8 mouse cellular contexts compared by ENCODE assay signal in the genomic region with DNA sequence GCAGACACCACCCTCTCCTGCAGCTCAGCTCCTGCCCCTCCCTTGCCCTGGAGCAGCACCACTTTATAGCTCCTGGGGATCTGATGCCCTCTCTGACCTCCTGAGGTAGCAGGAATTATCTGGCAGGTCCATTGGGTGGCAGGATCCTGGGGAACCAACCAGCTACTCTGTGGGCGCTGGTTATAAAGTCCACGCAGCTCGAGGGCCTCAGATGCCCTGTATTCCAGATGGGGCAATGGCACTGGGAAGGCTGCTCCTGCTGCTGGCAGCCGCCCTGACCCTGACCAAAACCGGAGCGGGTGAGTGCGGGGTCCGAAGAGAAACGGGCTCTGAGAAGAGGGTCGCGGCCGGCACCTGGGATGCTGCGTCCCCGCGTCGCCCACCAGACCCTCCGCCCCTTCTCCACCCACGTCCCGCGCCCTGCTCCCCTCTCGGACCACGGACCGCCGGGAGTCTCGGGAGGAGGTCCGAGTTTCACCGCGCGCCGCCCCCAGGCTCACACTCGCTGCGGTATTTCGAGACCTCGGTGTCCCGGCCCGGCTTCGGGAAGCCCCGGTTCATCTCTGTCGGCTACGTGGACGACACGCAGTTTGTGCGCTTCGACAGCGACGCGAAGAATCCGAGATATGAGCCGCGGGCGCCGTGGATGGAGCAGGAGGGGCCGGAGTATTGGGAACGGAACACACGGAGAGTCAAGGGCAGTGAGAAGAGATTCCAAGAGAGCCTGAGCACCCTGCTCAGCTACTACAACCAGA. TPM values are rescaled to one million over a fixed set of nuclear protein-coding genes. Genes with fewer than 3 reads are reported as not detected.
A peak's percentile ranks its signal among the peaks of the same experiment; 100 is the strongest.
DNase-seq lines count a peak whose midpoint lies in the region; ATAC-seq lines count a peak whose summit lies in the region.

Gene H2-Q1 (plus strand): TSS at position 79 of the 755 bp plus-strand sequence.

- H3K4me2 ChIP-seq in forebrain, embryonic 16.5 days (ENCODE audit: low read length) = peak within 1 kb of the TSS; percentile 52
- H3K4me2 ChIP-seq in liver, embryonic 16.5 days (ENCODE audit: low read depth, low read length) = peak within 1 kb of the TSS; percentile 48

- H3K27me3 ChIP-seq in heart, embryonic 10.5 days (ENCODE audit: insufficient read depth, poor library complexity, severe bottlenecking) = peaks cover 61% of the 10 kb centered on the region
- peaks cover 24% of the 10 kb centered on the region for H3K27me3 ChIP-seq in forebrain, embryonic 16.5 days (replicated peaks; ENCODE audit: control insufficient read depth, insufficient read depth, low read length)
- H3K27me3 ChIP-seq in liver, embryonic 16.5 days (ENCODE audit: control insufficient read depth, insufficient read depth, low read depth, low read length) = peaks cover 21% of the 10 kb centered on the region

- under 1% methylated on average over 55 of the region's 55 CpGs for WGBS in heart, embryonic 10.5 days
- under 1% methylated on average over 55 of the region's 55 CpGs for WGBS in forebrain, embryonic 16.5 days
- WGBS in liver, embryonic 16.5 days (ENCODE audit: insufficient replicate concordance) = 3% methylated on average over 51 of the region's 55 CpGs

- DNase-seq in heart, embryonic 10.5 days (ENCODE audit: low spot score) = no peak
- no peak for DNase-seq in heart, postnatal 10 days
- DNase-seq in ovary, adult 18-20 months (ENCODE audit: low spot score) = no peak
- DNase-seq in layer of hippocampus, postnatal 25 days (ENCODE audit: extremely low spot score in 1 of 2, low spot score in 1 of 2) = no peak

- no peaks in the 10 kb centered on the region for H3K9me3 ChIP-seq in heart, embryonic 10.5 days
- H3K9me3 ChIP-seq in forebrain, embryonic 16.5 days (ENCODE audit: control insufficient read depth, low read length) = no peaks in the 10 kb centered on the region
- no peaks in the 10 kb centered on the region for H3K9me3 ChIP-seq in liver, embryonic 16.5 days (replicated peaks; ENCODE audit: control insufficient read depth, low read length)

- peak within 1 kb of the TSS; percentile 30; the same call in 1 of the 2 replicates for H3K27ac ChIP-seq in heart, embryonic 10.5 days
- no peak within 1 kb of the TSS for H3K27ac ChIP-seq in forebrain, embryonic 16.5 days (ENCODE audit: low read length)
- H3K27ac ChIP-seq in liver, embryonic 16.5 days (ENCODE audit: low read length) = no peak within 1 kb of the TSS

- peak within 1 kb of the TSS; percentile 35; the same call in 1 of the 2 replicates for H3K9ac ChIP-seq in forebrain, embryonic 16.5 days (replicated peaks; ENCODE audit: low read depth, low read length)
- H3K9ac ChIP-seq in liver, embryonic 16.5 days (ENCODE audit: low read depth, low read length) = no peak within 1 kb of the TSS; the same call in 1 of the 2 replicates

- intact Hi-C loops in heart, postnatal 10 days (cut with DNase I) = no loop called here

- peak within 1 kb of the TSS; percentile 59 for H3K4me3 ChIP-seq in heart, embryonic 10.5 days
- H3K4me3 ChIP-seq in forebrain, embryonic 16.5 days (replicated peaks; ENCODE audit: low read length) = peak within 1 kb of the TSS; percentile 28
- peak within 1 kb of the TSS; percentile 38 for H3K4me3 ChIP-seq in liver, embryonic 16.5 days (ENCODE audit: low read depth, low read length)

- no peaks in the 10 kb centered on the region for H3K36me3 ChIP-seq in heart, embryonic 10.5 days
- no peaks in the 10 kb centered on the region for H3K36me3 ChIP-seq in forebrain, embryonic 16.5 days (ENCODE audit: control insufficient read depth, insufficient read depth)
- no peaks in the 10 kb centered on the region for H3K36me3 ChIP-seq in liver, embryonic 16.5 days (ENCODE audit: control insufficient read depth, insufficient read depth)

- peak; percentile 34 for ATAC-seq in CD4-positive, CD25-positive, alpha-beta regulatory T cell, adult 4 months
- no peak for ATAC-seq in forebrain, embryonic 16.5 days
- ATAC-seq in liver, embryonic 16.5 days (ENCODE audit: low read depth) = no peak
- no peak for ATAC-seq in monocyte, adult 5-6 weeks (replicated peaks; ENCODE audit: insufficient number of reproducible peaks, low FRiP score, low TSS enrichment, poor library complexity, severe bottlenecking)

- H3K4me1 ChIP-seq in heart, embryonic 10.5 days = peaks cover 11% of the 10 kb centered on the region
- peaks cover 6% of the 10 kb centered on the region for H3K4me1 ChIP-seq in forebrain, embryonic 16.5 days (replicated peaks; ENCODE audit: control insufficient read depth, insufficient read depth, low read length)
- H3K4me1 ChIP-seq in liver, embryonic 16.5 days (ENCODE audit: control insufficient read depth, low read depth, low read length) = no peaks in the 10 kb centered on the region

RNA-seq across cellular contexts. Expression of gene H2-Q1, which starts in this region (rescaled TPM):
- 0.80 and 1.2 TPM in 2 replicates for polyA plus RNA-seq in heart, embryonic 10.5 days (2016; fragmentation: Nextera tagmentation; extraction: Ambion mirVana)
- total RNA-seq in heart, postnatal 10 days (2021) = 1 to 10 TPM in 1 of 2 experiments, under 1 TPM in 1; 0.55 to 1.1 TPM
- polyA plus RNA-seq in CD4-positive, CD25-positive, alpha-beta regulatory T cell, adult 4 months (2017; shearing (Covaris generic)) = under 1 TPM in 1 of 2 experiments, not detected in 1; 0.13 TPM
- polyA plus RNA-seq in forebrain, embryonic 16.5 days (2015; fragmentation: Nextera tagmentation; extraction: Ambion mirVana) = 0.43 and 0.47 TPM in 2 replicates
- 0.56 and 0.77 TPM in 2 replicates for polyA plus RNA-seq in liver, embryonic 16.5 days (2015; fragmentation: Nextera tagmentation; extraction: Ambion mirVana)
- under 1 TPM in 1 of 2 experiments, not detected in 1; 0.42 TPM for total RNA-seq in layer of hippocampus, postnatal 25 days (2021)
- 0.11 to 0.38 TPM in 2 of 3 replicates, not detected in the other for total RNA-seq in monocyte, adult 5-6 weeks (2017)

Comparison
In these comparisons a context has a peak if more than half of its experiments do, and no peak if none do; other contexts are left out.
1. Peak in ATAC-seq in CD4-positive, CD25-positive, alpha-beta regulatory T cell, adult 4 months; RNA of the gene not detected or under 1 TPM.